Mouse (Mus musculus) CD4-positive, CD25-positive, alpha-beta regulatory T cell, adult 4 months (primary cell): ENCODE results near the gene Usp49. TPM values are rescaled to one million over a fixed set of nuclear protein-coding genes. Genes with fewer than 3 reads are reported as not detected.
A peak's percentile ranks its signal among the peaks of the same experiment; 100 is the strongest.
"Not testable (repeated sequence)": the region's sequence is repeated elsewhere in the genome, so short reads cannot be mapped to it uniquely, and the experiment has no call there.

Experiments
- ATAC-seq: one replicate; pipeline ENCODE4 v1.8.0; 2017
- polyA plus RNA-seq, 2 experiments: library from polyadenylated mRNA; unstranded; fragments of 100-300 nt; shearing (Covaris generic); gene quantifications; one replicate each; pipeline ENCODE4 v1.2.1; 2017

Usp49 gene
- polyA plus RNA-seq, 2 experiments from 2014 or later, result 0.43 to 0.78 TPM

- peak; percentile 97 for ATAC-seq
These were observed 19.4 kb upstream of the Usp49 start, which contains the start of the genes Bysl, Med20 and Gm20517 for GRCm38 (mm10) chr17:47610849-47611660. TSS of gene Bysl (minus strand) at chr17:47611492. TSS of gene Med20 (plus strand) at chr17:47611582. TSS of gene Gm20517 (plus strand) at chr17:47611589.

- peak; percentile 12 for ATAC-seq
These were observed 18.9 kb upstream of the Usp49 start for GRCm38 (mm10) chr17:47611661-47611982.

- no peak for ATAC-seq
These were observed 16.5 kb upstream of the Usp49 start for GRCm38 (mm10) chr17:47614018-47614417.

DNA sequence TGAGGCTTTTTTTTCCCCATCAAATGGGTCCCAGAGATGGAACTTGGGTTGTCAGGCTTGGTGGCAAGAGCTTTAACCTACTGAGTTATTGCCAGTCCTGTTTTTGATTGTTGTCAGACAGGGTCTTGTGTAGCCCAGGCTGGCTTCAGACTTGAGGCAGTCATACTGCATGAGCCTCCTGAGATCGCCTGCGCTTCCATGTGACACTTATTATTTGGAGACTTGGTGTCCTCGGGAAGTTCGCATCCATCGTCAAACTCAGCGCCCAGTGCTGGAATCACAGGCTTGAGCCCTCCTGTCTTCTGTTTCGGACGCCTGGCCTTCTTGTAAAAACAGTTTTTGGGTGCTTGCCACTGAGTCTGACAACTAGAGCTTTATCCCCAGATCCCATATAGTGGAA, 14.4 kb upstream of the Usp49 start:
- ATAC-seq, result no peak

DNA sequence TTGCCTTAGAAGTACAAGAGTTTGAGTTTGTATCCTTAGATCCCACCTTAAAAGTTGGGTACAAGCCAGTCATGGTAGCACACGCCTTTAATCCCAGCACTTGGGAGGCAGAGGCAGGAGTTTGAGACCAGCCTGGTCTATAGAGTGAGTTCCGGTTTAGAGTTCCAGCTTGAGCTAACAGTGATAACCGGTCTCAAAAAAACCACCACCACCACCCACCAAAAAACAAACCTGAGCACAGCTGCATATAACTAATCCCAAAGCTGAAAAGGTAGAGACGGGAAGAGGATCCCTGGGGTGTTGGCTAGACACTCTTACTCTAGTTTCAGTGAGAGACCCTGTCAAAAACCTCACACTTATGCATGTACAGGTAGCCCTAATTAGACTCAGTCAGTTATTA, 13.8 kb upstream of the Usp49 start:
- ATAC-seq, result no peak

DNA sequence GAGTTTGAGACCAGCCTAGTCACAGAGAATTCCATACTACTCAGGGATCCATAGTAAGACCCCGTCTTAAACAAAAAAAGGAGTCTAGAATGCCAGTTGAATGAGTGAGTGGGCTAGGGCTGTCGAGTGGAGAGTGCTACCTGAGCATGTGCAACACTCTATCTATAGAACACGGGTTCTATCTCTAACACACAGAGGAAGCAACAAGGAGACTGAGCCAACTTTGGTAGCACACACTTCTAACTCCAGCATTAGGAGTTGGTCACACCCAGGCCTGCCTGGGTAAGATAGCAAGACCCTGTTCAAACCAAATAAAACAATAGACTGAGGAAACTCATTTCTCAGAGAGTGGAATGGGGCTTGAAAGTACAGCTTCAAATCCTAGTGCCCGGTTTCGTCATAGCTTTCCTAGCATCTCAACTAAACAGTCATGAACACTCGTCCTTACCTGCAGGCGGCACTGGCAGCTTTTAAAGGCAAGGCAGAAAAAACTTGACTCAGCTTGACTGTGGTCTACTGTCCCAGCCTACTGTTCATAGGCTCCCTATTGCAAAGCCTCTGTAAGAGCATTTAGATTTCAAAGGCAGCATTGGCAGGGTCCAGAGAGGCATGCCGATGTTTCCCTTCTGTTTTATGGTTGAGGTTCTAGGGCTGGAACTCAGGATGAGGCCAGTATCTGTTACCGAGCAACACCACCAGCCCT, 12.7 kb upstream of the Usp49 start:
- ATAC-seq, result no peak

GRCm38 (mm10) chr17:47618556-47619311, 11.8 kb upstream of the Usp49 start:
- no peak for ATAC-seq

GRCm38 (mm10) chr17:47622912-47623554, 7.5 kb upstream of the Usp49 start:
- ATAC-seq, result no peak

DNA sequence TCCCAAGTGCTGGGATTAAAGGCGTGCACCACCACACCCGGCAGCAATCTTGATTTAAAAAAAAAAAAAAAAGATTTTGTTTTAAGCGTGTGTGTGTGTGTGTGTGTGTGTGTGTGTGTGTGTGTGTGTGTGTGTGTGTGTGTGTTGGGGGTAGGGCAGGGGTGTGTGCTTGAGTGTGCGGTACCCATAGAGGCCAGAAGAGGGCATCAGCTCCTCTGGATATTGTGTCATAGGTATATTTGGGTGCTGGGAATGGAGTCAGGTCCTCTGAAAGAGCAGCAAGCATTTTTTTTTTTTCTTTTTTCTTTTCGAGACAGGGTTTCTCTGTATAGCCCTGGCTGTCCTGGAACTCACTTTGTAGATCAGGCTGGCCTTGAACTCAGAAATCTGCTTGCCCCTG, 5.9 kb upstream of the Usp49 start:
- not testable (repeated sequence) for ATAC-seq

- ATAC-seq, result no peak
These were observed 5.4 kb upstream of the Usp49 start for GRCm38 (mm10) chr17:47625088-47625487.

- ATAC-seq, result no peak
These were observed 4.5 kb upstream of the Usp49 start for GRCm38 (mm10) chr17:47626031-47626430.

- no peak for ATAC-seq
These were observed 2.7 kb upstream of the Usp49 start for GRCm38 (mm10) chr17:47627791-47628190.

- ATAC-seq, result peak; percentile 95
These were observed 1.4 kb upstream of the Usp49 start for GRCm38 (mm10) chr17:47628851-47629676.

DNA sequence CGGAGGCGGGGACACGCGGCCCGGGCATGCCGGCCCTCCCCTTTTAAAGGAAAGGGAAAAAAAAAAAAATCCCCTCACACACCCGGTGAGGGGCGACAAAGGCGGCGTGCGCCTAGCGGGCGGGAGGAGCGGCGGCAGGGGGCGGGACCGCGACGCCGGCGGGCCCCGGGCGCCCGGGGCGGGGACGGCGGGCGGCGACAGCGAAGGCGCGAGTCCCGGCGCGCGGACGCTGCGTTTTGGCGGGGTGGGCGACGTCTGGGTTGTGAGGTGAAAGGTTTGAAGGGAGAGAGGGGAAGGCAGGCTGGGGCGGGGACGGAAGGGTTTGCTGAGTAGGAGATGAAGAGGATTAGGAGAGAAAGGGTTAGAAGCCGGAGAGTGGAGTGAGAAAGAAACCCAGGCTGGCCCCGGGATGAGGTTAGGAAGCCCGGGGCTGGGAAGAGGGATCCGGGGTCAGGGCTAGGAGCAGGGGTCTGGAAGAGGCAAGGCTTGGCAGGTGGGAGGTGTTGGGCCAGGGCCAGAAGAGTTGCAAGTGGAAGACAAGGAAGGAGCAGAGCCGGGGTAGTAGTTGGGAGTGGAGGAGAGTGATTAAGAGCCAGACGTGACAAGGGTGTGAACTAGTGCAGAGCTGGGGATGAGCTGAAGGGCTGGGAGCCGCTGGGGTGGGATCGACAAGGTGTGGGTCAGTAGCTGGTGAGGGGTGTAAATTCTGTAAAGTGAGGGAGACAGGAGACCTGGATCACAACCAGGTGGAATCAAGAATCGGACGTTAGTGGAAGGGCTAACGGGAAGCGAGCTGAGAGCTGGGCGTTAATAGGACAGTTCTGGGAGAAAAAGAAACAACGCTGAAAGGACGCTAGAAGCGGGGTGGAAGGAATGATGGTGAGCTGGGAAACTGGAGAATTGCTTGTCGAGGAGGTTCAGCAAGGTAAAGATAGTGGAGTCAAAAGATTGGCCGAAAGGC, 493 bp upstream of the Usp49 start:
- ATAC-seq, result peak; percentile 20

GRCm38 (mm10) chr17:47632181-47632840, 1.8 kb downstream of the Usp49 start:
- no peak for ATAC-seq

- no peak for ATAC-seq
These were observed 3.7 kb downstream of the Usp49 start for GRCm38 (mm10) chr17:47633999-47634770.

DNA sequence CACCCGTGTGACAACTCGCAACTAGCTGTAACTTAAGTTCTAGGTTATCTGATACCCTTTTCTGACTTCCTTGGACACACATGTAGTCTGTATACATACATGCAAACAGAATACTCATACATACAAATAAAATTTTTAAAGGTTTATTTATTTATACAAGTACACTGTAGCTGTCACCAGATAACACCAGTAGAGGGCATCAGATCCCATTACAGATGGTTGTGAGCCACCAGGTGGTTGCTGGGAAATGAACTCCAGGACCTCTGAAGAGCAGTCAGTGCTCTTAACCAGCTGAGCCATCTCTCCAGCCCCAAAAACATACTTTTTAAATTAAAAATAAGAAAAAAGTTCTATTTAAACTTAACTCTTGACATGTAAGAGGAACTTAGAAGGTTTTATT, 12.5 kb downstream of the Usp49 start:
- no peak for ATAC-seq

DNA sequence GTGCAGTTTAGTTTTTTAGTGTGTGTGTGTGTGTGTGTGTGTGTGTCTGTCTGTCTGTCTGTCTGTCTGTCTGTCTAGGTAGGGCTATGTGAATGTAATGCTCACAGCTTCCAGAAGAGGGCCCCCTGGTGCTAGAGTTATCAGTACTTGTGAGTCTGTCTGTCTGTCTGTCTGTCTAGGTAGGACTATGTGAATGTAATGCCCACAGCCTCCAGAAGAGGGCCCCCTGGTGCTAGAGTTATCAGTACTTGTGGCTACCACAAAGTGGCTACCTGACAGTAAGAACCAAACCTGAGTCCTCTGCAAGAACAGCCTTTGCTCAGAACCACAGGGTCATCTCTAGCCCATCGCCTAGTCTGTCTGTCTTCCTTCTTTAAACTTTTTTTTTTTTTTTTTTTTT, 16.2 kb downstream of the Usp49 start:
- ATAC-seq, result no peak

DNA sequence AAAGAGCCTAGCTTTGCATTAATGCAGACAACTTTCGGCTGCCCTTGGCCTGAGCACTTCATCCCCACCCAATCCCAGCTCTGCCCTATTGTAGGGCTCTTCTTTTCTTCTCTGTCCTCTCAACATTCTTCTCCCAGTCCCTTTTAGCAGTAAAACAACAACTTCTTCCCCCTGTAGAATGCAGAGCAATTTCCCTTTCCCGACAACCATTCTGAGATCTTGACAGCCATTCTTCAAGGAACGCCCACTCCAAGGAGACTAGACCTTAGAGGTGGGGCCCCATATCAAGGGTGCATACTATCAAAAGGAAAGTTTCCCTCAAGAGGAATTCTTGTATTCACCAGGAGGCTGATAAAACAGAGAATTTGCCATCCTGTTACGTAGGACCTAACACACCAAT, 18.5 kb downstream of the Usp49 start:
- no peak for ATAC-seq
